Mouse (Mus musculus): ENCODE measurements at regions not wholly inside any gene's neighbourhood (a gene's known extent, or its start where the extent isn't known, plus 50 kb on each side); places are given as distances from the start of the nearest gene placed in this dataset.
"Not testable (repeated sequence)": the region's sequence is repeated elsewhere in the genome, so short reads cannot be mapped to it uniquely, and the experiment has no call there.

GRCm38 (mm10) chr14:87215099-87215498, 74.1 kb upstream of the Diaph3 start:
- DNase-seq, result peak; percentile 50

- no peak for DNase-seq
Measured at GRCm38 (mm10) chr14:87217042-87217441, 76.0 kb upstream of the Diaph3 start.

GRCm38 (mm10) chr14:87219975-87220374, 78.9 kb upstream of the Diaph3 start:
- DNase-seq, result no peak

GRCm38 (mm10) chr14:87224870-87225269, 83.8 kb upstream of the Diaph3 start:
- no peak for DNase-seq

GRCm38 (mm10) chr14:87249258-87249657, 108.2 kb upstream of the Diaph3 start:
- DNase-seq, result no peak

- DNase-seq, result no peak
Measured at GRCm38 (mm10) chr14:87255484-87256208, 114.6 kb upstream of the Diaph3 start.

- DNase-seq, result peak; percentile 5
Measured at GRCm38 (mm10) chr14:87261726-87262125, 120.7 kb upstream of the Diaph3 start.

GRCm38 (mm10) chr14:87264826-87265225, 123.8 kb upstream of the Diaph3 start:
- no peak for DNase-seq

GRCm38 (mm10) chr14:87266309-87266708, 125.3 kb upstream of the Diaph3 start:
- no peak for DNase-seq

- DNase-seq, result not testable (repeated sequence)
Measured at GRCm38 (mm10) chr14:87289266-87289665, 127.2 kb upstream of the Tdrd3 start.

- no peak for DNase-seq
Measured at GRCm38 (mm10) chr14:87289708-87290243, 126.7 kb upstream of the Tdrd3 start.

- no peak for DNase-seq
Measured at GRCm38 (mm10) chr14:87295206-87295605, 121.2 kb upstream of the Tdrd3 start.

GRCm38 (mm10) chr14:87297160-87297559, 119.3 kb upstream of the Tdrd3 start:
- DNase-seq, result no peak

GRCm38 (mm10) chr14:87300838-87301237, 115.6 kb upstream of the Tdrd3 start:
- no peak for DNase-seq

- DNase-seq, result no peak
Measured at GRCm38 (mm10) chr14:87301564-87301963, 114.9 kb upstream of the Tdrd3 start.

- DNase-seq, result no peak
Measured at GRCm38 (mm10) chr14:87305481-87305880, 111.0 kb upstream of the Tdrd3 start.

GRCm38 (mm10) chr14:87306011-87306410, 110.4 kb upstream of the Tdrd3 start:
- DNase-seq, result no peak

GRCm38 (mm10) chr14:87308016-87308415, 108.4 kb upstream of the Tdrd3 start:
- no peak for DNase-seq

- no peak for DNase-seq
Measured at GRCm38 (mm10) chr14:87312318-87312717, 104.1 kb upstream of the Tdrd3 start.

GRCm38 (mm10) chr14:87314999-87315732, 101.3 kb upstream of the Tdrd3 start:
- peak; percentile 74 for DNase-seq

- DNase-seq, result no peak
Measured at GRCm38 (mm10) chr14:87327841-87328240, 88.6 kb upstream of the Tdrd3 start.

GRCm38 (mm10) chr14:87337950-87338526, 78.4 kb upstream of the Tdrd3 start:
- DNase-seq, result no peak

- no peak for DNase-seq
Measured at GRCm38 (mm10) chr14:87344540-87344939, 71.9 kb upstream of the Tdrd3 start.

- no peak for DNase-seq
Measured at GRCm38 (mm10) chr14:87346812-87347211, 69.6 kb upstream of the Tdrd3 start.
